Mouse (Mus musculus) gastrocnemius, adult 8-10 months (tissue): ENCODE results near the gene Vmn1r188. TPM values are rescaled to one million over a fixed set of nuclear protein-coding genes. Genes with fewer than 3 reads are reported as not detected.
A peak's percentile ranks its signal among the peaks of the same experiment; 100 is the strongest.
"Not testable (repeated sequence)": the region's sequence is repeated elsewhere in the genome, so short reads cannot be mapped to it uniquely, and the experiment has no call there.

Source experiments
- DNase-seq, 2 experiments: peaks; one replicate each; pipeline ENCODE4 v3.0.0; 2022; ENCODE audit warnings: low spot score in 2 of 2
- total RNA-seq, 4 experiments: library from RNA; stranded (reverse); gene quantifications; 2 replicates each; pipeline ENCODE4 v1.2.4; 2022

Gene Vmn1r188
- not detected for total RNA-seq

GRCm38 (mm10) chr13:22084140-22084539, at the start of gene Vmn1r188:
Vmn1r188 (plus strand) TSS chr13:22084440.
- DNase-seq = not testable (repeated sequence)

GRCm38 (mm10) chr13:22034443-22035266, 49.6 kb upstream of the Vmn1r188 start:
- DNase-seq = no peak

GRCm38 (mm10) chr13:22035267-22036148, 48.7 kb upstream of the Vmn1r188 start, which contains the start of the genes Hist1h2ah and Hist1h2bk:
Hist1h2ah (minus strand) TSS chr13:22035568.
Hist1h2bk (plus strand) TSS chr13:22035870.
- DNase-seq = peak; percentile 42 to 46

- no peak for DNase-seq
Measured at GRCm38 (mm10) chr13:22036149-22036956, 47.9 kb upstream of the Vmn1r188 start.

- DNase-seq = no peak
Measured at GRCm38 (mm10) chr13:22036986-22037385, 47.3 kb upstream of the Vmn1r188 start.

GRCm38 (mm10) chr13:22037415-22037814, 46.8 kb upstream of the Vmn1r188 start:
- DNase-seq = no peak

- no peak for DNase-seq
Measured at GRCm38 (mm10) chr13:22039364-22039763, 44.9 kb upstream of the Vmn1r188 start.

GRCm38 (mm10) chr13:22039951-22040463, 44.2 kb upstream of the Vmn1r188 start:
- DNase-seq = no peak

- DNase-seq = no peak
Measured at GRCm38 (mm10) chr13:22040464-22041141, 43.6 kb upstream of the Vmn1r188 start.

GRCm38 (mm10) chr13:22041142-22041536, 43.1 kb upstream of the Vmn1r188 start, which contains the start of gene Hist1h4i:
Hist1h4i (minus strand) TSS chr13:22041362.
- peak; percentile 81 to 86 for DNase-seq

GRCm38 (mm10) chr13:22041651-22042567, 42.3 kb upstream of the Vmn1r188 start:
- DNase-seq = no peak

GRCm38 (mm10) chr13:22042568-22043502, 41.4 kb upstream of the Vmn1r188 start, which contains the start of the genes Hist1h2ag and Hist1h2bj:
Hist1h2ag (minus strand) TSS chr13:22042944.
Hist1h2bj (plus strand) TSS chr13:22043214.
- peak; percentile 74 to 78 for DNase-seq

GRCm38 (mm10) chr13:22043503-22044431, 40.5 kb upstream of the Vmn1r188 start:
- DNase-seq = no peak

- no peak for DNase-seq
Measured at GRCm38 (mm10) chr13:22044432-22045155, 39.6 kb upstream of the Vmn1r188 start.

- DNase-seq = no peak
Measured at GRCm38 (mm10) chr13:22045311-22045710, 38.9 kb upstream of the Vmn1r188 start.

- DNase-seq = no peak
Measured at GRCm38 (mm10) chr13:22049041-22049440, 35.2 kb upstream of the Vmn1r188 start.
